Mouse (Mus musculus) bone marrow, adult 2 months (tissue): ENCODE data around the gene Myo3b.

Experiments
- CTCF ChIP-seq: fragments of 200-500 bp; IDR thresholded peaks from 2 replicates; pipeline ENCODE4 v1.5.1; 2011; ENCODE audit warnings: low read length, control low read depth; ENCODE audit not compliant: control insufficient read depth, insufficient read depth
- POLR2A ChIP-seq: fragments of 200-500 bp; IDR thresholded peaks from 2 replicates; pipeline ENCODE4 v1.6.1; 2011; ENCODE audit warnings: low read depth, mild to moderate bottlenecking, control low read depth, low read length, borderline replicate concordance; ENCODE audit not compliant: control insufficient read depth

DNA sequence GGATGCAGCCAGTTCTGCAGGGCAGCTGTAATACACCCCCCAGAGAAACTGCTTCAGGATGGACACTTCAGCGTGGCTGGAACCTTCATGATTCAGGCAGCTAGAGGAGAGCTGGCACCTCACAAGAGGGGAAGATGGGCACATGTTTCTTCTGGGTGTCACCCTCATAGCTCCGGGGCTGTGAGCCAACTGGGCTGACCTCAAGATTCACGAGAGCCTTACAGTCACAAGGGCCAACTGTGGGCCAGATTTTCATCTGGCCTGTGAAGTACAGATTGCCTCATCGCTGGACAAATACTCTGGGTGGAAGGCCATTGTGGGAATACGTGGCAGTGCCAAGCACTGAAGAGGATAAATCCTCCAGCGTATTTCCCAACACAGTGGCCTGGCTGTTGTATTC, 294.6 kb downstream of the Myo3b start:
- TF ChIP-seq POLR2A (no peak), CTCF (no peak)
